20 mouse cellular contexts compared by ENCODE assay signal in the genomic region with DNA sequence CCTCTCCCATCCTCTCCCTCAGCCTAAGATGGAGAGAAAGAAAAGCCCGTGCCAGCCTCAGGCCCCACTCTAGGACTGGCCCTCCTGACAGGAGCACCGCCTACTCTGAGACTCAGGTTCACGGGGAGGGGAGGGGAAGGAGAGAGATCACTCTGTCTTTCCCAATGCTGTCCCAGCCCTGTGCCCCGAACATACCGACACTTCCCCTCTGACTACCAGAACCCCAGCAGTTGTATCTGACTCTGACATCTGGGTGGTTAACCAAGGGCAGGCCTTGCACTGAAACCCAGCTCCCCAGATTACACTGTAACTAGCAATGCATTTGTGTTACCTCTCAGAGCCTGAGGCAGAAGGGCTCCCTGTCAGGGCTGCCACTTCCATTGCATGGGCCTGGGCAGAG. TPM values are rescaled to one million over a fixed set of nuclear protein-coding genes. Genes with fewer than 3 reads are reported as not detected.
A peak's percentile ranks its signal among the peaks of the same experiment; 100 is the strongest.
DNase-seq lines count a peak whose midpoint lies in the region; ATAC-seq lines count a peak whose summit lies in the region.
"Had no signal": no experiment of that assay in that cellular context is flagged by ENCODE, and none has a peak within 500 bp of the region (broad histone marks: within the 10 kb centered on the region; RNA-seq: fewer than 3 reads in every experiment).

No protein-coding gene starts in this region.

- H3K27ac ChIP-seq in hindbrain, embryonic 10.5 days, result peak overlapping the region; percentile 57
- no peak overlapping the region for H3K27ac ChIP-seq in hindbrain, embryonic 11.5 days (ENCODE audit: low read depth, low read length)
- H3K27ac ChIP-seq in liver, embryonic 13.5 days, result peak overlapping the region; percentile 39
- H3K27ac ChIP-seq in heart, embryonic 10.5 days, result no peak overlapping the region
- H3K27ac ChIP-seq: embryonic facial prominence, embryonic 12.5 days; forebrain, embryonic 12.5 days; left cerebral cortex, adult 2 months; limb, embryonic 12.5 days; macrophage; neural tube, embryonic 13.5 days had no signal

- H3K4me3 ChIP-seq in hindbrain, embryonic 10.5 days, result no peak overlapping the region
- H3K4me3 ChIP-seq in hindbrain, embryonic 11.5 days (ENCODE audit: low read depth, low read length), result no peak overlapping the region
- no peak overlapping the region for H3K4me3 ChIP-seq in liver, embryonic 13.5 days (replicated peaks)
- no peak overlapping the region for H3K4me3 ChIP-seq in heart, embryonic 10.5 days
- H3K4me3 ChIP-seq: embryonic facial prominence, embryonic 12.5 days; forebrain, embryonic 12.5 days; left cerebral cortex, adult 2 months; limb, embryonic 12.5 days; neural tube, embryonic 13.5 days had no signal

- peaks cover 44% of the 10 kb centered on the region for H3K4me1 ChIP-seq in hindbrain, embryonic 10.5 days (replicated peaks)
- H3K4me1 ChIP-seq in hindbrain, embryonic 11.5 days (replicated peaks; ENCODE audit: control insufficient read depth, insufficient read depth, low read length), result no peaks in the 10 kb centered on the region
- peaks cover 23% of the 10 kb centered on the region for H3K4me1 ChIP-seq in liver, embryonic 13.5 days (replicated peaks)
- peaks cover 10% of the 10 kb centered on the region for H3K4me1 ChIP-seq in heart, embryonic 10.5 days
- H3K4me1 ChIP-seq: embryonic facial prominence, embryonic 12.5 days; limb, embryonic 12.5 days had no signal

- peaks cover 69% of the 10 kb centered on the region for H3K36me3 ChIP-seq in hindbrain, embryonic 10.5 days
- H3K36me3 ChIP-seq in hindbrain, embryonic 11.5 days (ENCODE audit: control insufficient read depth, insufficient read depth, low read length), result no peaks in the 10 kb centered on the region
- H3K36me3 ChIP-seq in liver, embryonic 13.5 days, result peaks cover 5% of the 10 kb centered on the region
- H3K36me3 ChIP-seq in heart, embryonic 10.5 days, result peaks cover 38% of the 10 kb centered on the region

- no peak overlapping the region for H3K4me2 ChIP-seq in hindbrain, embryonic 11.5 days (replicated peaks; ENCODE audit: low read depth, low read length)
- H3K4me2 ChIP-seq in liver, embryonic 13.5 days, result 0 out of 2 replicates have a peak overlapping the region, but pooled peaks have one; percentile 33
- H3K4me2 ChIP-seq: embryonic facial prominence, embryonic 12.5 days; forebrain, embryonic 12.5 days; limb, embryonic 12.5 days; neural tube, embryonic 13.5 days had no signal

- H3K9ac ChIP-seq in hindbrain, embryonic 11.5 days (ENCODE audit: low read depth, low read length), result no peak overlapping the region
- H3K9ac ChIP-seq in liver, embryonic 13.5 days, result no peak overlapping the region
- H3K9ac ChIP-seq: embryonic facial prominence, embryonic 12.5 days; forebrain, embryonic 12.5 days; limb, embryonic 12.5 days; neural tube, embryonic 13.5 days had no signal

- ATAC-seq in hindbrain, embryonic 11.5 days (ENCODE audit: low FRiP score), result no peak
- ATAC-seq in liver, embryonic 13.5 days (ENCODE audit: low read depth), result peak; percentile 81
- ATAC-seq: inflammation-experienced regulatory T-cells, adult 6 months had no signal

- H3K9me3 ChIP-seq in hindbrain, embryonic 10.5 days, result no peaks in the 10 kb centered on the region
- no peaks in the 10 kb centered on the region for H3K9me3 ChIP-seq in hindbrain, embryonic 11.5 days (ENCODE audit: control insufficient read depth, low read length)
- no peaks in the 10 kb centered on the region for H3K9me3 ChIP-seq in liver, embryonic 13.5 days (replicated peaks)
- no peaks in the 10 kb centered on the region for H3K9me3 ChIP-seq in heart, embryonic 10.5 days
- H3K9me3 ChIP-seq: embryonic facial prominence, embryonic 12.5 days; forebrain, embryonic 12.5 days; limb, embryonic 12.5 days; neural tube, embryonic 13.5 days had no signal

- no peak for DNase-seq in hindbrain, embryonic 10.5 days (ENCODE audit: low spot score)
- DNase-seq in hindbrain, embryonic 11.5 days (ENCODE audit: low spot score), result no peak
- DNase-seq in spleen, postnatal 10 days (ENCODE audit: low spot score in 2 of 2), result peak; percentile 26 to 41
- no peak for DNase-seq in spleen, adult 12 weeks (ENCODE audit: low spot score)
- no peak for DNase-seq in liver, embryonic 13.5 days
- DNase-seq in heart, postnatal 4 days, result no peak
- DNase-seq in heart, embryonic 10.5 days (ENCODE audit: low spot score), result no peak
- no peak for DNase-seq in adrenal gland, adult 18-20 months (ENCODE audit: low spot score in 2 of 2)
- DNase-seq: adrenal gland, postnatal 14 days; B cell, adult 2 months; cerebellum, postnatal 14 days; gastrocnemius, postnatal 25 days; kidney, postnatal 36 days had no signal

- H3K27me3 ChIP-seq in hindbrain, embryonic 10.5 days (ENCODE audit: insufficient read depth, poor library complexity, severe bottlenecking), result no peaks in the 10 kb centered on the region
- no peaks in the 10 kb centered on the region for H3K27me3 ChIP-seq in hindbrain, embryonic 11.5 days (ENCODE audit: control insufficient read depth, insufficient read depth, low read length)
- H3K27me3 ChIP-seq in liver, embryonic 13.5 days, result no peaks in the 10 kb centered on the region
- no peaks in the 10 kb centered on the region for H3K27me3 ChIP-seq in heart, embryonic 10.5 days (ENCODE audit: insufficient read depth, poor library complexity, severe bottlenecking)
- H3K27me3 ChIP-seq: embryonic facial prominence, embryonic 12.5 days; forebrain, embryonic 12.5 days; limb, embryonic 12.5 days; neural tube, embryonic 13.5 days had no signal

- WGBS in hindbrain, embryonic 10.5 days, result 61% methylated on average over 5 of the region's 5 CpGs
- WGBS in hindbrain, embryonic 11.5 days, result 61% methylated on average over 5 of the region's 5 CpGs
- WGBS in liver, embryonic 13.5 days (ENCODE audit: insufficient replicate concordance), result 23% methylated on average over 5 of the region's 5 CpGs
- WGBS in heart, embryonic 10.5 days, result 58% methylated on average over 5 of the region's 5 CpGs

RNA-seq across cellular contexts. Expression of a gene that starts 40.1 kb away (rescaled TPM):
- polyA plus RNA-seq in hindbrain, embryonic 10.5 days (2016; fragmentation: Nextera tagmentation; extraction: Ambion mirVana), result 16.0 and 20.9 TPM in 2 replicates
- 12.9 and 19.5 TPM in 2 replicates for polyA plus RNA-seq in hindbrain, embryonic 11.5 days (2014; fragmentation: Nextera tagmentation; extraction: Ambion mirVana)
- polyA plus RNA-seq in liver, embryonic 13.5 days (2015; fragmentation: Nextera tagmentation; extraction: Ambion mirVana), result 5.1 and 6.0 TPM in 2 replicates
- total RNA-seq in heart, postnatal 4 days (2021), result 10 to 100 TPM; 13.9 to 15.7 TPM
- 15.9 and 16.9 TPM in 2 replicates for polyA plus RNA-seq in heart, embryonic 10.5 days (2016; fragmentation: Nextera tagmentation; extraction: Ambion mirVana)
- total RNA-seq in adrenal gland, adult 18-20 months (2021), result 10 to 100 TPM in 1 of 2 experiments, 1 to 10 TPM in 1; 9.6 to 12.0 TPM

RNA-seq across cellular contexts. Expression of a gene that starts 50.0 kb away (rescaled TPM):
- polyA plus RNA-seq in hindbrain, embryonic 10.5 days (2016; fragmentation: Nextera tagmentation; extraction: Ambion mirVana), result 24.0 and 29.6 TPM in 2 replicates
- polyA plus RNA-seq in hindbrain, embryonic 11.5 days (2014; fragmentation: Nextera tagmentation; extraction: Ambion mirVana), result 29.6 and 31.1 TPM in 2 replicates
- polyA plus RNA-seq in liver, embryonic 13.5 days (2015; fragmentation: Nextera tagmentation; extraction: Ambion mirVana), result 5.1 and 6.8 TPM in 2 replicates
- total RNA-seq in heart, postnatal 4 days (2021), result 10 to 100 TPM; 38.3 to 41.3 TPM
- 17.6 and 19.4 TPM in 2 replicates for polyA plus RNA-seq in heart, embryonic 10.5 days (2016; fragmentation: Nextera tagmentation; extraction: Ambion mirVana)
- total RNA-seq in adrenal gland, adult 18-20 months (2021), result 10 to 100 TPM; 21.3 to 25.2 TPM

Comparison
In these comparisons a context has a peak if more than half of its experiments do, and no peak if none do; other contexts are left out.
1. DNase-seq: peak in spleen, postnatal 10 days (2 of 2); none in hindbrain, embryonic 10.5 days (single experiment), hindbrain, embryonic 11.5 days (single experiment), spleen, adult 12 weeks (single experiment), liver, embryonic 13.5 days (single experiment), heart, postnatal 4 days (single experiment), heart, embryonic 10.5 days (single experiment) and adrenal gland, adult 18-20 months (0 of 2).
2. H3K27ac ChIP-seq: peak in hindbrain, embryonic 10.5 days (single experiment) and liver, embryonic 13.5 days (single experiment); none in hindbrain, embryonic 11.5 days (single experiment) and heart, embryonic 10.5 days (single experiment).